18 mouse cellular contexts compared by ENCODE assay signal in the genomic region with DNA sequence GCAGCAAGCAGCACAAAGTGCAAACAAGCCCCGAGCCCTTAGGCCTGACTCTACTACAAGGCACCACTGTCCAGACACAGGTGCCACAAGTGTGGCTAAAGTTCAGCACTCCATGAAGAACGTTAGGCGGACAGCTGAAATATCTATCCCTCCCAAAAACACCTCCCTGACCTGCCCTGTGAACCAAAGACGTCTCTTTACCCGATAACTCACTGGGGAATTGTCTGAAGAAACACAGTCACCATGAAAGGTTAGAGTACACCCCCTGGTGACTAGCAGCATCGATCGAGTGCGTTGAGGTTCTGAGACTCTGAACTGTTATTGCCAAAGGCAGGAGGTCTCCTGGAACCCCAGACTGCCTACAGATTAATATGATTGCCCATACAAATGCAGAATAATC. TPM values are rescaled to one million over a fixed set of nuclear protein-coding genes. Genes with fewer than 3 reads are reported as not detected.
A peak's percentile ranks its signal among the peaks of the same experiment; 100 is the strongest.
DNase-seq lines count a peak whose midpoint lies in the region; ATAC-seq and TF ChIP-seq lines count a peak whose summit lies in the region.
"Had no signal": no experiment of that assay in that cellular context is flagged by ENCODE, and none has a peak within 500 bp of the region (broad histone marks: within the 10 kb centered on the region; RNA-seq: fewer than 3 reads in every experiment).

No protein-coding gene starts in this region.

- no peak overlapping the region for H3K4me2 ChIP-seq in heart, embryonic 15.5 days
- H3K4me2 ChIP-seq in lung, postnatal 0 days (replicated peaks; ENCODE audit: low read depth, low read length) = no peak overlapping the region
- no peak overlapping the region for H3K4me2 ChIP-seq in stomach, embryonic 16.5 days (ENCODE audit: low read depth, low read length)
- H3K4me2 ChIP-seq: embryonic facial prominence, embryonic 15.5 days; forebrain, embryonic 12.5 days; hindbrain, embryonic 15.5 days had no signal

- H3K36me3 ChIP-seq in heart, embryonic 15.5 days = no peaks in the 10 kb centered on the region
- no peaks in the 10 kb centered on the region for H3K36me3 ChIP-seq in lung, postnatal 0 days (ENCODE audit: insufficient read depth, low read length)
- H3K36me3 ChIP-seq in stomach, embryonic 16.5 days (ENCODE audit: control insufficient read depth, insufficient read depth, low read length) = no peaks in the 10 kb centered on the region
- H3K36me3 ChIP-seq: hindbrain, embryonic 15.5 days had no signal

- no peak for TF ChIP-seq EP300 in lung, postnatal 0 days (IDR thresholded peaks at IDR 0.05)

- DNase-seq in gastrocnemius, adult 2 months = no peak
- DNase-seq in gastrocnemius, adult 8-10 months (ENCODE audit: low spot score in 2 of 2) = no peak
- DNase-seq in heart, postnatal 25 days (ENCODE audit: low spot score) = no peak
- no peak for DNase-seq in lung, postnatal 0 days (ENCODE audit: low spot score)
- DNase-seq in lung, adult 18-20 months = no peak
- DNase-seq: cerebellum, adult 11 months; cerebellum, postnatal 14 days; embryo, embryonic 11 days; right cerebral cortex, postnatal 25 days; thymus, adult 2 months had no signal

- intact Hi-C loops in gastrocnemius, adult 2 months (cut with DNase I) = no loop called here
- intact Hi-C loops in heart, postnatal 25 days (cut with DNase I) = no loop called here

- H3K9ac ChIP-seq in heart, embryonic 15.5 days = no peak overlapping the region
- H3K9ac ChIP-seq in lung, postnatal 0 days (replicated peaks; ENCODE audit: low read depth) = no peak overlapping the region
- no peak overlapping the region; the same call in 1 of the 2 replicates for H3K9ac ChIP-seq in stomach, embryonic 16.5 days (ENCODE audit: low read length)
- H3K9ac ChIP-seq: embryonic facial prominence, embryonic 15.5 days; forebrain, embryonic 12.5 days; hindbrain, embryonic 15.5 days had no signal

- H3K4me1 ChIP-seq in heart, embryonic 15.5 days (replicated peaks) = peaks cover 53% of the 10 kb centered on the region
- H3K4me1 ChIP-seq in lung, postnatal 0 days (ENCODE audit: insufficient read depth, low read depth, low read length) = no peaks in the 10 kb centered on the region; the same call in 1 of the 2 replicates
- peaks cover 38% of the 10 kb centered on the region for H3K4me1 ChIP-seq in stomach, embryonic 16.5 days (ENCODE audit: control insufficient read depth, insufficient read depth, low read length)

- no peak overlapping the region for H3K4me3 ChIP-seq in gastrocnemius, adult 2 months
- no peak overlapping the region for H3K4me3 ChIP-seq in heart, embryonic 15.5 days
- H3K4me3 ChIP-seq in lung, postnatal 0 days (ENCODE audit: low read depth, low read length) = no peak overlapping the region
- no peak overlapping the region for H3K4me3 ChIP-seq in stomach, embryonic 16.5 days (replicated peaks; ENCODE audit: low read length)
- H3K4me3 ChIP-seq: embryonic facial prominence, embryonic 15.5 days; forebrain, embryonic 12.5 days; hindbrain, embryonic 15.5 days; layer of hippocampus, adult 2 months had no signal

- WGBS in heart, embryonic 15.5 days = 65% methylated on average over 8 of the region's 8 CpGs
- 72% methylated on average over 8 of the region's 8 CpGs for WGBS in lung, postnatal 0 days
- WGBS in stomach, embryonic 16.5 days = 68% methylated on average over 8 of the region's 8 CpGs

- H3K27me3 ChIP-seq in heart, embryonic 15.5 days = no peaks in the 10 kb centered on the region
- no peaks in the 10 kb centered on the region for H3K27me3 ChIP-seq in lung, postnatal 0 days (replicated peaks; ENCODE audit: insufficient read depth, low read length)
- H3K27me3 ChIP-seq in stomach, embryonic 16.5 days (ENCODE audit: control insufficient read depth, insufficient read depth, low read length) = no peaks in the 10 kb centered on the region
- H3K27me3 ChIP-seq: embryonic facial prominence, embryonic 15.5 days; forebrain, embryonic 12.5 days; hindbrain, embryonic 15.5 days had no signal

- TF ChIP-seq CTCF in gastrocnemius, adult 2 months (IDR thresholded peaks at IDR 0.05) = no peak
- TF ChIP-seq CTCF in lung, postnatal 0 days (IDR thresholded peaks at IDR 0.05) = no peak

- peak overlapping the region; percentile 82 for H3K27ac ChIP-seq in gastrocnemius, adult 2 months
- H3K27ac ChIP-seq in heart, embryonic 15.5 days = peak overlapping the region; percentile 50
- no peak overlapping the region for H3K27ac ChIP-seq in lung, postnatal 0 days (ENCODE audit: low read length)
- H3K27ac ChIP-seq in stomach, embryonic 16.5 days (ENCODE audit: low read length) = peak overlapping the region; percentile 77
- H3K27ac ChIP-seq: embryonic facial prominence, embryonic 15.5 days; forebrain, embryonic 12.5 days; hindbrain, embryonic 15.5 days; layer of hippocampus, adult 2 months had no signal

- ATAC-seq in heart, embryonic 15.5 days (replicated peaks; ENCODE audit: insufficient number of reproducible peaks, insufficient read depth, low FRiP score, low read depth) = no peak
- ATAC-seq in lung, postnatal 0 days = peak; percentile 1; the same call in 1 of the 2 replicates
- no peak for ATAC-seq in stomach, embryonic 16.5 days (ENCODE audit: insufficient read depth, low FRiP score)
- ATAC-seq in megakaryocyte-erythroid progenitor cell, adult 5-6 weeks (replicated peaks; ENCODE audit: low FRiP score, low TSS enrichment, poor library complexity, severe bottlenecking) = no peak

- no peaks in the 10 kb centered on the region for H3K9me3 ChIP-seq in heart, embryonic 15.5 days (replicated peaks)
- H3K9me3 ChIP-seq in lung, postnatal 0 days (ENCODE audit: low read length) = no peaks in the 10 kb centered on the region
- H3K9me3 ChIP-seq in stomach, embryonic 16.5 days (replicated peaks; ENCODE audit: control insufficient read depth, low read length) = no peaks in the 10 kb centered on the region
- H3K9me3 ChIP-seq: embryonic facial prominence, embryonic 15.5 days; forebrain, embryonic 12.5 days; hindbrain, embryonic 15.5 days had no signal

RNA-seq across cellular contexts. Expression of a gene that starts 59.3 kb away (rescaled TPM):
- 1 to 10 TPM; 4.1 to 5.7 TPM for total RNA-seq in gastrocnemius, adult 2 months (2021)
- total RNA-seq in gastrocnemius, adult 8-10 months (2022) = 1 to 10 TPM; 1.9 to 4.3 (median 3.0) TPM
- 9.0 and 13.1 TPM in 2 replicates for polyA plus RNA-seq in heart, embryonic 15.5 days (2015; fragmentation: Nextera tagmentation; extraction: Ambion mirVana)
- 1 to 10 TPM; 7.1 to 8.4 TPM for total RNA-seq in heart, postnatal 25 days (2021)
- 3.5 TPM in 2 replicates for polyA plus RNA-seq in lung, postnatal 0 days (2015; fragmentation: Nextera tagmentation; extraction: Ambion mirVana)
- 9.6 and 11.0 TPM in 2 replicates for polyA plus RNA-seq in stomach, embryonic 16.5 days (2015; fragmentation: Nextera tagmentation; extraction: Ambion mirVana)
- total RNA-seq in megakaryocyte-erythroid progenitor cell, adult 5-6 weeks (2014; fragmentation: Nextera tagmentation) = not detected in 2 replicates
- not detected in 2 replicates for total RNA-seq in megakaryocyte-erythroid progenitor cell, adult 5-6 weeks (2017)
- total RNA-seq: MEL had no signal
